Mouse (Mus musculus): ENCODE measurements around the gene Lipo4.
"Not testable (repeated sequence)": the region's sequence is repeated elsewhere in the genome, so short reads cannot be mapped to it uniquely, and the experiment has no call there.

Gene Lipo4

GRCm38 (mm10) chr19:33517680-33518079 lies at the start of gene Lipo4:
Lipo4 (minus strand) TSS chr19:33517780.
- DNase-seq, result no peak

DNA sequence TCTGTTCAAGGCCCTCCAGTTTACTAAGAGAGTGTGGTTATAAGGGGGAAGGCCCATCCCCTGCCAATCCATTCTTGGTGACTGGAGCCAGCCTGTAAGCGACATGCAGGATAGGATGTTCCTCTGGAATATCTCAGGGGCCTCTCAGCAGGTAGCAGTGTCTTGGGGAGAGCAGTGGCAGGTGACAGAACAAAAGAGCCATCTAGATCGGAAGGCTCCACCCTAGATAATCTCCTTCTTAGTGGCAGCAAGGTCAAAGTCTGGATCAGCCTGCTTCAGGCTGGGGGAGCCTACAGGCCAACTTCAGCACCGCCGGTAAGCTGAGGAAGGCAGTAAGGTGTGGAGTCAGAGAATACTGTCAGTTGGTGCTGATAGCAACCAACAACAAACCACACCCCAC lies 61.2 kb downstream of the Lipo4 start:
- not testable (repeated sequence) for DNase-seq

DNA sequence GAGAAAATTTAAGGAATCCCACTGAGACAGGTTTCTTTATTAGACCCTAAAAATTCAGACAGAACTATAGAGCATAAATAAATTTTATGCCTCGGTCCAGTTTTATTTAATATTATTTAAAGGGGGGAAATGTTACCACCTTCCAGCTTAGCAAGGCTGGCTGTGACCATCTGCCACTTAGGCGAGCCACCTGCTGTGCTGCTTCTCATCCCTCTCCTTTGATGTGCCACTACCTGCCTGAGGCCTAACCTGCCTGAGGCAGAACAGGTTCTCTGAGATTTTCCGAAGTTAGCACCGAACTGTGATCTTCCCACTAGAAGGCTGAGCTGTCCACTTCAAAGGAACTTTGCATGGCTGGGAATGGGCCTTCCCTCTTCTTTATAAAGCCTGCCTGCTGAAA lies 63.9 kb downstream of the Lipo4 start:
- no peak for DNase-seq
